Mouse (Mus musculus) bone marrow, adult 2 months (tissue): ENCODE results near the gene Arhgef28. TPM values are rescaled to one million over a fixed set of nuclear protein-coding genes. Genes with fewer than 3 reads are reported as not detected.

ENCODE experiments used
- H3K27ac ChIP-seq: fragments of 200-500 bp; 2 replicates; pipeline ENCODE4 v1.5.1; 2012; ENCODE audit warnings: low read depth, mild to moderate bottlenecking, control low read depth, inconsistent platforms, low read length; ENCODE audit not compliant: control insufficient read depth, poor library complexity, insufficient read depth
- H3K4me1 ChIP-seq: fragments of 200-500 bp; 2 replicates; pipeline ENCODE4 v1.6.1; 2011; ENCODE audit warnings: low read length; ENCODE audit not compliant: control insufficient read depth, insufficient read depth
- H3K4me3 ChIP-seq: fragments of 200-500 bp; replicated peaks from 2 replicates; pipeline ENCODE3; 2011; ENCODE audit warnings: mild to moderate bottlenecking, low read depth, low read length, control low read depth; ENCODE audit not compliant: control insufficient read depth
- CTCF ChIP-seq: fragments of 200-500 bp; IDR thresholded peaks from 2 replicates; pipeline ENCODE4 v1.5.1; 2011; ENCODE audit warnings: low read length, control low read depth; ENCODE audit not compliant: control insufficient read depth, insufficient read depth
- POLR2A ChIP-seq: fragments of 200-500 bp; IDR thresholded peaks from 2 replicates; pipeline ENCODE4 v1.6.1; 2011; ENCODE audit warnings: low read depth, mild to moderate bottlenecking, control low read depth, low read length, borderline replicate concordance; ENCODE audit not compliant: control insufficient read depth
- WGBS: fragments of 180-500 bp; shearing (Covaris S2); methylation state at CpG from one replicate; pipeline ENCODE4 v1.1.7; 2018; 5-methylcytosine and 5-hydroxymethylcytosine counted together
- polyA plus RNA-seq: library from polyadenylated mRNA; stranded (reverse); fragments of >200 nt; gene quantifications from 2 replicates; pipeline ENCODE4 v1.2.4, GENCODE M21; 2011; ENCODE audit warnings: low replicate concordance; ENCODE audit not compliant: missing spikeins, insufficient read depth, insufficient read length

The Arhgef28 gene
- polyA plus RNA-seq, 1 experiment = 2.7 TPM

- Histone ChIP-seq H3K4me1 (no peaks in the 10 kb centered on the region; the same call in 1 of the 2 replicates), H3K4me3 (no peak overlapping the region), H3K27ac (no peak overlapping the region)
- WGBS = 76% methylated on average over 4 of the region's 4 CpGs
- TF ChIP-seq CTCF (no peak), POLR2A (no peak)
These were observed 232.3 kb downstream of the Arhgef28 start for GRCm38 (mm10) chr13:97973915-97974314.

GRCm38 (mm10) chr13:97966077-97966476, 240.2 kb downstream of the Arhgef28 start:
- no peak overlapping the region for H3K4me3 ChIP-seq
- H3K4me1 ChIP-seq = no peaks in the 10 kb centered on the region
- 78% methylated on average over 5 of the region's 5 CpGs for WGBS
- TF ChIP-seq CTCF = no peak
- TF ChIP-seq POLR2A = no peak
- no peak overlapping the region for H3K27ac ChIP-seq

DNA sequence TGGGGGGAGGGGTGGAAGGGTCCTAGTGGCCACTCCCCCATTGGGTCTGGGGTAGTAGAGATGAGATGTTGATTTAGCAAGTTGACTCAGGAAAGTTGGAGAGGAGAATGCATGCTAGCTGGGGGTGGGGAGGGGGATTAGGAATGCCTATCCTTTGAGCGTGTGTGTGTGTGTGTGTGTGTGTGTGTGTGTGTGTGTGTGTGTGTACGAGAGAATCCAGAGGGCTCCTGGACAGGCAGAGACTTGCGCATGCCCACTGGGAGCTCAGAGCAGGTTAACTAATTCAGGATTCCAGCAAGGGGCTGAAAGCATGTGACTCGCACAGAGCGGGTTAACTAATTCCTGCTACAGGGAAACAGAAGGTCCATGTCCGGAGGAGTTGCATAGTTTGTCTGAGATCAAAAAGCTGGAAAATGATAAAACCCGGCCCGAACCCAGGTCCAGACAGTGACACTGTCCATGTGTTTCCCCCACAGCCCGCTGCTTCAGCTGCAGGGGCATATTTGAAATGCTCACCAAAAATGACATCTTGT, 241.3 kb downstream of the Arhgef28 start:
- WGBS = 84% methylated on average over 9 of the region's 9 CpGs
- TF ChIP-seq POLR2A (no peak), CTCF (no peak)
- no peak overlapping the region for H3K27ac ChIP-seq

DNA sequence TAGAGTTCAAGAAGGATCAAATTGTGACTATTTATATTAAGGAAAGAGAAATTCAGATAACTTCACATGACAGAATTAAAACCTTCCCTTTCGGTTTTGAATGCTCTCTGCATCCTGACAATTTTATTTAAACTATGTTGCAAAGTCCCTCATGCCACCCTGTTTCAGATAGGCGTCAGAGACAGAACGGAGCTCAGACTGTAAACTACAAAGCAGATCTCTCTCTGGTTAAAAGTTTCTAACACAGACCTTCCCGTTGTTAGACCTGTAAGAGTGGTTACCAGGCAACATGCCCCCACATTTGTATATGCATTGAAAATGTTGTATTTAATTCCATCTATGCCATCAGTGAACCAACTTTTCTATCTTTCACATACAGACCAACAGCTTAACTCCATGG, 246.1 kb downstream of the Arhgef28 start:
- Histone ChIP-seq H3K4me1 (no peaks in the 10 kb centered on the region; the same call in 1 of the 2 replicates), H3K4me3 (no peak overlapping the region), H3K27ac (no peak overlapping the region)
- no peak for TF ChIP-seq POLR2A
- TF ChIP-seq CTCF = no peak
- WGBS = 79% methylated on average over 4 of the region's 4 CpGs

More for the DNA sequence above, 241.3 kb downstream of the Arhgef28 start:
- Histone ChIP-seq H3K4me1 (no peaks in the 10 kb centered on the region), H3K4me3 (no peak overlapping the region)

GRCm38 (mm10) chr13:97959394-97959888, 246.8 kb downstream of the Arhgef28 start:
- WGBS = 38% methylated on average over 7 of the region's 7 CpGs
- no peak for TF ChIP-seq CTCF
- no peak for TF ChIP-seq POLR2A
- no peak overlapping the region for H3K27ac ChIP-seq

DNA sequence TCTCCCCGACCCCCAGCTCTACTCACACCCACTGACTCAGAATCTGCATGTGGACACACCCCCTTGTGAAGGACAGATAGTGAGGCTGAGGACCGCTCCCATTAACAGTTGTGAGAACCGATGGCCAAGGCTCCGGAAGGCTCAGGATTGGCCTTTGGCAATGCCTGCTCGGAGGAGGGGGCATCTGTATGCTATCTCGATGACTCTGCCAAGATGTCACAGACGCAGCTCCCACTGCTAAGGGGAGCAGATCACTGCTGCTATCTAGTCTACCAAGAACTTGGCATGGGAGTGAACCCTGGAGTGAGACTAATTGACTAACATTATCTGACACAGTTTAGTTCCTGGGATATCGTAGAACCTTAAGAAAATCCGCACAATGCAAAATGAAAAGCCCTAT, 250.5 kb downstream of the Arhgef28 start:
- Histone ChIP-seq H3K27ac (no peak overlapping the region), H3K4me1 (no peaks in the 10 kb centered on the region; the same call in 1 of the 2 replicates), H3K4me3 (no peak overlapping the region)
- 83% methylated on average over 9 of the region's 9 CpGs for WGBS
- no peak for TF ChIP-seq POLR2A
- TF ChIP-seq CTCF = no peak

More at GRCm38 (mm10) chr13:97959394-97959888, 246.8 kb downstream of the Arhgef28 start:
- no peaks in the 10 kb centered on the region; the same call in 1 of the 2 replicates for H3K4me1 ChIP-seq
- no peak overlapping the region for H3K4me3 ChIP-seq

DNA sequence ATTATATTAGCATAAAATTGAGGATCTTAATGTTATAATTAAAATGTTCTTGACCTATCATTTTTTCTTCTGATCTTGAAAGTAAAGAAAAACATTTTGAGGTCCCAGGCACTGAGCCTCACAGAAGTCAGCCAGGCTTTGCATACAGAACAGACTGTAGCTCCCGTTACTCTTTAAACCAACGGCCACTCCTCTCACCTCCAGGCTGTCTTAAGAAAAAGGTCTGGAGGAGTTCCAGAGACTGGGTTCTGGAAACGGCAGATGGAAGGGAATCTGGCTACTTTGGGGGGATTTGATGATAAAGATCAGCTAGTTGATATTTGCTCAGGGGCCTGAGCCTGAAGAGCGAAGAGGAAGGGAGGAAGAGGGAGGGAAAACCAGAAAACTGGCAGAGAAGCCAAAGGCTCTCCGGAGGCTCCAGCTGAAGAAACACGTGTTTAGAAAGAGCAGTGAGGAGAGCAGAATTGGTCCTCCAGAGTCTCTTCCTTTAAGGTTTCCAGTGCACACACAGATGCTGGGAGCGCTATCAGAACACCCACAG, 251.2 kb downstream of the Arhgef28 start:
- TF ChIP-seq CTCF = no peak
- TF ChIP-seq POLR2A = no peak
- WGBS = 72% methylated on average over 7 of the region's 7 CpGs
- H3K4me1 ChIP-seq = no peaks in the 10 kb centered on the region; the same call in 1 of the 2 replicates
- no peak overlapping the region for H3K4me3 ChIP-seq
- no peak overlapping the region for H3K27ac ChIP-seq

- Histone ChIP-seq H3K4me3 (no peak overlapping the region), H3K4me1 (no peaks in the 10 kb centered on the region), H3K27ac (no peak overlapping the region)
- WGBS = 76% methylated on average over 6 of the region's 6 CpGs
- TF ChIP-seq POLR2A = no peak
- no peak for TF ChIP-seq CTCF
These were observed 252.2 kb downstream of the Arhgef28 start for GRCm38 (mm10) chr13:97954051-97954450.
